Mouse (Mus musculus): ENCODE measurements around the gene Tmem231. TPM values are rescaled to one million over a fixed set of nuclear protein-coding genes. Genes with fewer than 3 reads are reported as not detected.

Tmem231 gene
- 4.5 TPM for polyA plus RNA-seq (2012; fragmentation: generic; extraction: Trizol)

DNA sequence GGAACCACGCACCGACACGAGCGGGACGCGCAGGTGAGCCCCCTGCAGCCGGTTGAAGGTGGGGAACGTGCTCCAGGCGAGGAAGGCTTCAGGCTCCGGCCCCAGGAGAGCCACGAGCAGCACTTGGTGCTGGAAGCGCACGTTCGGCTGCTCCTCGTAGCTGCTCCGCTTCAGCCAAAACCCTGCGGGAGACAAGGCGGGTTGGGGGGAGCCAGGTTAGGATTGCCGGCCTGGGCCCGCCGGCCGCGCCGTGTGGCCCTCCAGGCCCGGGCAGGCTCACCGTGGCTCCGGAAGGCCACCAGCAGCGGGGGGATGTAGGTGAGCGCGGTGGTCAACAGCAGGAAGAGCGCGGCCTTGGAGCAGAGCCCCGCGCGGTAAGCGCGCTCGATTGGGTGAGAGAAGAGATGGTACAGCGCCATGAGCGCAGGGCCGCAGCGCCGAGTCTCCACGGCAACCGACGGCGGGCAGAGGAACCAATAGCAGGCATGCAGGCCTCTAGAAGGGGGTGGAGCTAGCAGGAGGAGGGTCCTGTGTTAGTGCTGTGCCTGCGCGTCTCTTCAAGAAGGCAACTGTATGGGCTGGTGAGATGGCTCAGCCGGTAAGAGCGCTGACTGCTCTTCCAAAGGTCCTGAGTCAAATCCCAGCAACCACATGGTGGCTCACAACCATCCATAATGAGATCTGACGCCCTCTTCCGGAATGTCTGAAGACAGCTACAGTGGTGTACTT lies at the start of gene Tmem231:
Gene Tmem231 (minus strand): TSS at position 534 of the 729 bp plus-strand sequence.
- Histone ChIP-seq H3K4me3 (peak within 1 kb of the TSS; percentile 25), H3K27me3 (ENCODE audit: control insufficient read depth, insufficient read depth, insufficient read length) (no peaks in the 10 kb centered on the region), H3K4me2 (ENCODE audit: low read depth) (peak within 1 kb of the TSS; percentile 96), H3K36me3 (ENCODE audit: control insufficient read depth, insufficient read depth) (no peaks in the 10 kb centered on the region), H3K79me2 (ENCODE audit: control insufficient read depth, insufficient read depth) (no peaks in the 10 kb centered on the region), H3ac (ENCODE audit: control insufficient read depth, insufficient read length) (no peak within 1 kb of the TSS)
- no peak for TF ChIP-seq CEBPB (IDR thresholded peaks at IDR 0.05; ENCODE audit: insufficient read depth, poor library complexity, severe bottlenecking)
- peak; percentile 37 for TF ChIP-seq POLR2A (IDR thresholded peaks at IDR 0.05; ENCODE audit: insufficient read length, low read depth)

GRCm38 (mm10) chr8:111982116-111982515 lies 48.4 kb upstream of the Tmem231 start:
- Histone ChIP-seq H3ac (ENCODE audit: control insufficient read depth, insufficient read length) (no peak overlapping the region), H3K4me3 (no peak overlapping the region), H3K36me3 (ENCODE audit: control insufficient read depth, insufficient read depth) (peaks cover 26% of the 10 kb centered on the region), H3K79me2 (ENCODE audit: control insufficient read depth, insufficient read depth) (no peaks in the 10 kb centered on the region), H3K27me3 (ENCODE audit: control insufficient read depth, insufficient read depth, insufficient read length) (no peaks in the 10 kb centered on the region), H3K4me2 (ENCODE audit: low read depth) (no peak overlapping the region)
- TF ChIP-seq SRF (IDR thresholded peaks at IDR 0.05; ENCODE audit: control insufficient read depth, insufficient read length, low read depth) (no peak), MAX (IDR thresholded peaks at IDR 0.05; ENCODE audit: low read depth) (no peak), MYOD1 (IDR thresholded peaks at IDR 0.05; ENCODE audit: control insufficient read depth in 1 of 3, insufficient read length in 2 of 3, low read depth in 2 of 3) (no peak), USF1 (IDR thresholded peaks at IDR 0.05; ENCODE audit: low read depth) (no peak), POLR2A (IDR thresholded peaks at IDR 0.05; ENCODE audit: insufficient read length, low read depth) (no peak), TCF12 (IDR thresholded peaks at IDR 0.05; ENCODE audit: insufficient read depth, poor library complexity, severe bottlenecking) (no peak), MYOG (IDR thresholded peaks at IDR 0.05; ENCODE audit: control insufficient read depth in 1 of 3, insufficient read depth in 1 of 3, insufficient read length in 2 of 3, low read depth in 2 of 3) (no peak), CEBPB (IDR thresholded peaks at IDR 0.05; ENCODE audit: insufficient read depth, poor library complexity, severe bottlenecking) (no peak), REST (IDR thresholded peaks at IDR 0.05; ENCODE audit: insufficient read depth, insufficient read length) (no peak), E2F4 (IDR thresholded peaks at IDR 0.05; ENCODE audit: insufficient read depth) (no peak), TCF3 (IDR thresholded peaks at IDR 0.05; ENCODE audit: insufficient read length, low read depth) (no peak), POLR2AphosphoS2 (IDR thresholded peaks at IDR 0.05; ENCODE audit: insufficient read length, low read depth) (no peak)

GRCm38 (mm10) chr8:111978147-111978546 lies 44.5 kb upstream of the Tmem231 start:
- H3K36me3 ChIP-seq (ENCODE audit: control insufficient read depth, insufficient read depth) = peaks cover 12% of the 10 kb centered on the region
- no peaks in the 10 kb centered on the region for H3K79me2 ChIP-seq (ENCODE audit: control insufficient read depth, insufficient read depth)
- H3K4me2 ChIP-seq (ENCODE audit: low read depth) = no peak overlapping the region
- no peak overlapping the region for H3ac ChIP-seq (ENCODE audit: control insufficient read depth, insufficient read length)
- no peak overlapping the region for H3K4me3 ChIP-seq
- TF ChIP-seq MYOG (IDR thresholded peaks at IDR 0.05; ENCODE audit: control insufficient read depth in 1 of 3, insufficient read depth in 1 of 3, insufficient read length in 2 of 3, low read depth in 2 of 3) (no peak), POLR2A (IDR thresholded peaks at IDR 0.05; ENCODE audit: insufficient read length, low read depth) (no peak)
- no peaks in the 10 kb centered on the region for H3K27me3 ChIP-seq (ENCODE audit: control insufficient read depth, insufficient read depth, insufficient read length)

GRCm38 (mm10) chr8:111976326-111976725 lies 42.6 kb upstream of the Tmem231 start:
- H3K4me2 ChIP-seq (ENCODE audit: low read depth) = no peak overlapping the region
- no peak overlapping the region for H3K4me3 ChIP-seq
- TF ChIP-seq SRF (IDR thresholded peaks at IDR 0.05; ENCODE audit: control insufficient read depth, insufficient read length, low read depth) = no peak
- no peak for TF ChIP-seq REST (IDR thresholded peaks at IDR 0.05; ENCODE audit: insufficient read depth, insufficient read length)
- TF ChIP-seq POLR2A (IDR thresholded peaks at IDR 0.05; ENCODE audit: insufficient read length, low read depth) = no peak
- TF ChIP-seq USF1 (IDR thresholded peaks at IDR 0.05; ENCODE audit: low read depth) = no peak
- no peak for TF ChIP-seq POLR2AphosphoS2 (IDR thresholded peaks at IDR 0.05; ENCODE audit: insufficient read length, low read depth)
- TF ChIP-seq E2F4 (IDR thresholded peaks at IDR 0.05; ENCODE audit: insufficient read depth) = no peak
- TF ChIP-seq TCF3 (IDR thresholded peaks at IDR 0.05; ENCODE audit: insufficient read length, low read depth) = no peak
- no peak for TF ChIP-seq TCF12 (IDR thresholded peaks at IDR 0.05; ENCODE audit: insufficient read depth, poor library complexity, severe bottlenecking)
- TF ChIP-seq MAX (IDR thresholded peaks at IDR 0.05; ENCODE audit: low read depth) = no peak
- TF ChIP-seq CEBPB (IDR thresholded peaks at IDR 0.05; ENCODE audit: insufficient read depth, poor library complexity, severe bottlenecking) = no peak
- TF ChIP-seq MYOG (IDR thresholded peaks at IDR 0.05; ENCODE audit: control insufficient read depth in 1 of 3, insufficient read depth in 1 of 3, insufficient read length in 2 of 3, low read depth in 2 of 3) = no peak
- TF ChIP-seq MYOD1 (IDR thresholded peaks at IDR 0.05; ENCODE audit: control insufficient read depth in 1 of 3, insufficient read length in 2 of 3, low read depth in 2 of 3) = no peak
- H3K36me3 ChIP-seq (ENCODE audit: control insufficient read depth, insufficient read depth) = peaks cover 12% of the 10 kb centered on the region
- no peak overlapping the region for H3ac ChIP-seq (ENCODE audit: control insufficient read depth, insufficient read length)
- no peaks in the 10 kb centered on the region for H3K27me3 ChIP-seq (ENCODE audit: control insufficient read depth, insufficient read depth, insufficient read length)
- no peaks in the 10 kb centered on the region for H3K79me2 ChIP-seq (ENCODE audit: control insufficient read depth, insufficient read depth)

GRCm38 (mm10) chr8:111975706-111976105 lies 42.0 kb upstream of the Tmem231 start:
- Histone ChIP-seq H3K79me2 (ENCODE audit: control insufficient read depth, insufficient read depth) (no peaks in the 10 kb centered on the region), H3K4me3 (no peak overlapping the region), H3K27me3 (ENCODE audit: control insufficient read depth, insufficient read depth, insufficient read length) (no peaks in the 10 kb centered on the region), H3K4me2 (ENCODE audit: low read depth) (no peak overlapping the region), H3K36me3 (ENCODE audit: control insufficient read depth, insufficient read depth) (peaks cover 7% of the 10 kb centered on the region), H3ac (ENCODE audit: control insufficient read depth, insufficient read length) (no peak overlapping the region)
- TF ChIP-seq SRF (IDR thresholded peaks at IDR 0.05; ENCODE audit: control insufficient read depth, insufficient read length, low read depth) (no peak), TCF3 (IDR thresholded peaks at IDR 0.05; ENCODE audit: insufficient read length, low read depth) (no peak), POLR2AphosphoS2 (IDR thresholded peaks at IDR 0.05; ENCODE audit: insufficient read length, low read depth) (no peak), POLR2A (IDR thresholded peaks at IDR 0.05; ENCODE audit: insufficient read length, low read depth) (no peak)

Data from myocyte (in vitro differentiated cells).